In the genomic region with DNA sequence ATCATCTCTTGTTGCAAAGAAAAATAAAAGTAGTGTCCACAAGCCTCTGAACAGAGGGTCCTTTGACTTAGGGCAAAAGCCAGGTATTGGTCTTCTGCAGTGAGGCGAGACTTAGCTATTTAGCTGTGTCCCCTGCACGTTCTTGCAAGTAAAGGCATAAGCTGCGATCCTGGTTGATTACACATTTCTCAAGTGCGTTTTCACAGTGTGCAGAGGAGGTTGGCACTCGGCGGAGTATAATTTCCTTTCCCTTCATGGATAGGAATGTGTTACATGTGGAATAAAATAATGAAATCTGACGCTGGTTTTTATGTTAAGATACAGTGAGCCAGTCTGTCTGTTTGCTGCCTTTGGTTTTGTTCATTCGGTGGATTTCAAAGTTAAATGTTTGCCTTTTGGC, we compare ENCODE assay signal across 22 mouse cellular contexts.
A peak's percentile ranks its signal among the peaks of the same experiment; 100 is the strongest.
DNase-seq lines count a peak whose midpoint lies in the region; ATAC-seq lines count a peak whose summit lies in the region.
"Had no signal": no experiment of that assay in that cellular context is flagged by ENCODE, and none has a peak within 500 bp of the region (broad histone marks: within the 10 kb centered on the region; RNA-seq: fewer than 3 reads in every experiment).

No protein-coding gene starts in this region.

- no peak overlapping the region for H3K4me3 ChIP-seq in midbrain, embryonic 14.5 days (replicated peaks; ENCODE audit: low read depth, low read length)
- no peak overlapping the region for H3K4me3 ChIP-seq in midbrain, embryonic 15.5 days
- H3K4me3 ChIP-seq: heart, embryonic 10.5 days; midbrain, embryonic 13.5 days; neural tube, embryonic 12.5 days had no signal

- no peaks in the 10 kb centered on the region for H3K4me1 ChIP-seq in midbrain, embryonic 14.5 days (ENCODE audit: control insufficient read depth, insufficient read depth, low read length)
- peaks cover 2% of the 10 kb centered on the region; the same call in 1 of the 2 replicates for H3K4me1 ChIP-seq in midbrain, embryonic 15.5 days
- H3K4me1 ChIP-seq: heart, embryonic 10.5 days; neural tube, embryonic 12.5 days had no signal

- DNase-seq in frontal cortex, postnatal 14 days (ENCODE audit: low spot score in 2 of 2) = no peak
- peak; percentile 13 for DNase-seq in midbrain, embryonic 14.5 days
- DNase-seq in right cerebral cortex, postnatal 10 days (ENCODE audit: low spot score in 2 of 2) = peak; percentile 32 to 42
- DNase-seq in kidney, postnatal 14 days = no peak
- no peak for DNase-seq in cerebellum, adult 8-10 months
- DNase-seq: adrenal gland, postnatal 10 days; cerebellum, adult 9-10 months; gastrocnemius, postnatal 10 days; heart, postnatal 4 days; kidney, adult 18-20 months; liver, postnatal 0 days; lung, postnatal 10 days; thymus, postnatal 25 days had no signal

- H3K9me3 ChIP-seq in midbrain, embryonic 14.5 days (ENCODE audit: control insufficient read depth, low read length) = no peaks in the 10 kb centered on the region
- no peaks in the 10 kb centered on the region for H3K9me3 ChIP-seq in midbrain, embryonic 15.5 days
- H3K9me3 ChIP-seq: heart, embryonic 10.5 days; midbrain, embryonic 13.5 days; neural tube, embryonic 12.5 days had no signal

- no peak overlapping the region for H3K9ac ChIP-seq in midbrain, embryonic 14.5 days (replicated peaks; ENCODE audit: low read length)
- H3K9ac ChIP-seq in midbrain, embryonic 15.5 days = no peak overlapping the region
- H3K9ac ChIP-seq: hindbrain, embryonic 14.5 days; liver, postnatal 0 days; midbrain, embryonic 13.5 days; neural tube, embryonic 12.5 days had no signal

- no peak overlapping the region for H3K27ac ChIP-seq in midbrain, embryonic 14.5 days (replicated peaks; ENCODE audit: low read depth, low read length)
- H3K27ac ChIP-seq in midbrain, embryonic 15.5 days = no peak overlapping the region
- H3K27ac ChIP-seq: heart, embryonic 10.5 days; hindbrain, embryonic 14.5 days; kidney, postnatal 0 days; midbrain, embryonic 13.5 days; neural tube, embryonic 12.5 days had no signal

- no peaks in the 10 kb centered on the region for H3K36me3 ChIP-seq in midbrain, embryonic 14.5 days (ENCODE audit: control insufficient read depth, insufficient read depth, low read length)
- H3K36me3 ChIP-seq in midbrain, embryonic 15.5 days (replicated peaks) = no peaks in the 10 kb centered on the region
- H3K36me3 ChIP-seq: heart, embryonic 10.5 days; midbrain, embryonic 13.5 days; neural tube, embryonic 12.5 days had no signal

- WGBS in midbrain, embryonic 14.5 days = 75% methylated on average over 8 of the region's 8 CpGs
- WGBS in midbrain, embryonic 15.5 days = 69% methylated on average over 8 of the region's 8 CpGs

- no peak overlapping the region for H3K4me2 ChIP-seq in midbrain, embryonic 14.5 days (ENCODE audit: low read length)
- H3K4me2 ChIP-seq in midbrain, embryonic 15.5 days = no peak overlapping the region
- H3K4me2 ChIP-seq: hindbrain, embryonic 14.5 days; liver, embryonic 11.5 days; midbrain, embryonic 13.5 days; neural tube, embryonic 12.5 days had no signal

- ATAC-seq in frontal cortex, adult (ENCODE audit: low TSS enrichment) = peak; percentile 45
- ATAC-seq in midbrain, embryonic 14.5 days (ENCODE audit: low FRiP score, low TSS enrichment) = no peak
- ATAC-seq in midbrain, embryonic 15.5 days (replicated peaks) = no peak
- ATAC-seq: inflammation-experienced regulatory T-cells, adult 6 months; liver, postnatal 0 days; midbrain, embryonic 13.5 days had no signal

- no peaks in the 10 kb centered on the region for H3K27me3 ChIP-seq in midbrain, embryonic 14.5 days (ENCODE audit: control insufficient read depth, insufficient read depth, low read length)
- no peaks in the 10 kb centered on the region for H3K27me3 ChIP-seq in midbrain, embryonic 15.5 days (replicated peaks)
- H3K27me3 ChIP-seq: midbrain, embryonic 13.5 days; neural tube, embryonic 12.5 days had no signal

Comparison
In these comparisons a context has a peak if more than half of its experiments do, and no peak if none do; other contexts are left out.
1. DNase-seq: peak in midbrain, embryonic 14.5 days (single experiment) and right cerebral cortex, postnatal 10 days (2 of 2); none in frontal cortex, postnatal 14 days (0 of 2), kidney, postnatal 14 days (single experiment) and cerebellum, adult 8-10 months (single experiment).